Mouse (Mus musculus) gastrocnemius, postnatal 4 days (tissue): Measurements from ENCODE around the gene Tmem92. TPM values are rescaled to one million over a fixed set of nuclear protein-coding genes. Genes with fewer than 3 reads are reported as not detected.

Experiments
- DNase-seq, 2 experiments: peaks; one replicate each; pipeline ENCODE4 v3.0.0; 2021 to 2022; ENCODE audit warnings: low spot score in 2 of 2, mixed read lengths in 2 of 2
- total RNA-seq, 2 experiments: library from RNA; stranded (reverse); gene quantifications; 2 replicates each; pipeline ENCODE4 v1.2.3; 2021

The Tmem92 gene
- total RNA-seq, 2 experiments from 2014 or later, result not detected

- no peak for DNase-seq
Measured at GRCm38 (mm10) chr11:94729565-94729964, 52.9 kb downstream of the Tmem92 start.

DNA sequence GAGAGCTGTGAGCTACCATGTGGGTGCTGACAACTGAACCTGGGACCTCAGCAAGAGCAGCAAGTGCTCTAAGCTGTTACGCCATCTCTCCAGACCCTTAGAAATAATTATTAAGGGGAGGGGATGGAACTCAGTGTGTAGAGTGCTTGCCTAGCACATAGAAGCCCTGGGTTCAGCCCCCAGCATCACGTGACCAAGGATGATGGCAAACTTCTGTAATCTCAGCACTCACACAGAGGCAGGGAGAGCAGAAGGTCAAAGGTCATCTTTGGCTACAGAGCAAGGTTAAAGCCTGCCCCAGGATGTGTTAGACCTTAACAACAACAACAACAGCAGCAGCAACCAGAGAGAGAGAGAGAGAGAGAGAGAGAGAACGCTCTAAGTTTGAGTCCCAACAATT, 54.0 kb downstream of the Tmem92 start:
- no peak for DNase-seq

DNA sequence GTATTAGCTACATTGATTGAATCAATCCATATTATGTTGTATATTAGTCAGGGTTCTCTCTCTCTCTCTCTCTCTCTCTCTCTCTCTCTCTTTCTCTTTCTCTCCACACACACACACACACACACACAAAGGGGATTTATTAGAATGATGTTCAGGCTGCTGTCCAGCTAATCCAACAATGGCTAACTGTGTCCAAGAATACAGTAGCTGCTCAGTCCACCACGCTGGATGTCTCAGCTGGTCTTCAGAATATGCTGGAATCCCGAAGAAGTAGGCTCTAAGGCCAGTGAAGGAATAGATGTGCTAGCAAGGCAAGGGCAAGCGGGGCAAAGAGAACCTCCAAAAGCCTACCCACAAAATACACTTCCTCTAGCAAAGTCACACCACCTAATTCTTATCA, 55.2 kb downstream of the Tmem92 start:
- DNase-seq, result no peak

Other genes with a start within 250 kb of the Tmem92 start
- gene Rsad1, start 233.4 kb downstream of the Tmem92 start, total RNA-seq, result 1 to 10 TPM; 4.7 to 6.0 TPM
- 1 to 10 TPM; 1.5 to 2.8 TPM for gene Chad, start 217.7 kb downstream of the Tmem92 start, total RNA-seq
- 10 to 100 TPM; 10.5 to 11.6 TPM for gene Acsf2, start 180.8 kb downstream of the Tmem92 start, total RNA-seq
- 10 to 100 TPM; 68.8 to 72.2 TPM for gene Lrrc59, start 152.9 kb downstream of the Tmem92 start, total RNA-seq
- gene Mrpl27, start 128.9 kb downstream of the Tmem92 start, total RNA-seq, result 10 to 100 TPM; 55.3 to 60.3 TPM
- gene Eme1, start 128.7 kb downstream of the Tmem92 start, total RNA-seq, result 1 to 10 TPM; 4.3 to 4.5 TPM
- gene Xylt2, start 105.2 kb downstream of the Tmem92 start, total RNA-seq, result 10 to 100 TPM; 17.4 to 18.6 TPM
- gene Gm11541, start 78.2 kb downstream of the Tmem92 start, total RNA-seq, result not detected
- 1 to 10 TPM in 1 of 2 experiments, under 1 TPM in 1; 0.98 to 1.3 TPM for gene Cdc34b, start 40.9 kb downstream of the Tmem92 start, total RNA-seq
- gene Col1a1, start 153.5 kb upstream of the Tmem92 start, total RNA-seq, result 1,000 to 10,000 TPM; 5,652 to 6,690 TPM
- not detected for gene Hils1, start 184.9 kb upstream of the Tmem92 start, total RNA-seq
- 100 to 1,000 TPM; 169 to 222 TPM for gene Sgca, start 193.6 kb upstream of the Tmem92 start, total RNA-seq
- 10 to 100 TPM; 64.9 to 69.2 TPM for gene Ppp1r9b, start 208.3 kb upstream of the Tmem92 start, total RNA-seq
- 10 to 100 TPM; 10.8 to 11.4 TPM for gene Samd14, start 227.2 kb upstream of the Tmem92 start, total RNA-seq